Mouse (Mus musculus) CH12.LX (cell line): ENCODE measurements at regions not wholly inside any gene's neighbourhood (a gene's known extent, or its start where the extent isn't known, plus 50 kb on each side); places are given as distances from the start of the nearest gene placed in this dataset.

Experiments used
- CHD2 ChIP-seq: IDR thresholded peaks from 2 replicates; pipeline ENCODE4 v1.6.1; 2011; ENCODE audit warnings: low read length, improper control_type of control experiment
- CTCF ChIP-seq, 2 experiments: IDR thresholded peaks in 1 of 2; conservative IDR thresholded peaks in 1 of 2; 2 replicates each; pipeline ENCODE4 v1.5.1; 2011 to 2012; ENCODE audit warnings: low read depth in 2 of 2, low read length in 2 of 2, improper control_type of control experiment in 1 of 2, inconsistent platforms in 1 of 2, mild to moderate bottlenecking in 1 of 2, moderate library complexity in 1 of 2
- E2F4 ChIP-seq: IDR thresholded peaks from 2 replicates; pipeline ENCODE4 v1.6.1; 2011; ENCODE audit warnings: low read depth, low read length, improper control_type of control experiment; ENCODE audit not compliant: insufficient replicate concordance
- ELF1 ChIP-seq: IDR thresholded peaks from 2 replicates; pipeline ENCODE4 v1.6.1; 2014; ENCODE audit warnings: low read depth, mild to moderate bottlenecking, inconsistent platforms, low read length, improper control_type of control experiment
- HCFC1 ChIP-seq: IDR thresholded peaks from 2 replicates; pipeline ENCODE4 v1.6.1; 2012; ENCODE audit warnings: low read depth, mild to moderate bottlenecking, inconsistent platforms, low read length, improper control_type of control experiment
- NRF1 ChIP-seq: IDR thresholded peaks from 2 replicates; pipeline ENCODE4 v1.6.1; 2014; ENCODE audit warnings: low read depth, mild to moderate bottlenecking, inconsistent platforms, low read length, improper control_type of control experiment, moderate library complexity
- POLR2A ChIP-seq: IDR thresholded peaks from 2 replicates; pipeline ENCODE4 v1.6.1; 2011; ENCODE audit warnings: low read depth, mild to moderate bottlenecking, improper control_type of control experiment, low read length
- POLR2AphosphoS2 ChIP-seq: IDR thresholded peaks from 2 replicates; pipeline ENCODE4 v1.6.1; 2011; ENCODE audit warnings: low read depth, low read length, improper control_type of control experiment
- SMC3 ChIP-seq: IDR thresholded peaks from 2 replicates; pipeline ENCODE4 v1.6.1; 2011; ENCODE audit warnings: low read depth, low read length, improper control_type of control experiment
- TCF12 ChIP-seq: IDR thresholded peaks from 2 replicates; pipeline ENCODE4 v1.6.1; 2014; ENCODE audit warnings: low read depth, mild to moderate bottlenecking, inconsistent platforms, low read length, improper control_type of control experiment
- USF2 ChIP-seq: conservative IDR thresholded peaks from 2 replicates; pipeline ENCODE4 v1.6.1; 2011; ENCODE audit warnings: low read depth, low read length, improper control_type of control experiment
- ZMIZ1 ChIP-seq: IDR thresholded peaks from 2 replicates; pipeline ENCODE4 v1.6.1; 2012; ENCODE audit warnings: low read depth, mild to moderate bottlenecking, inconsistent platforms, low read length, improper control_type of control experiment

DNA sequence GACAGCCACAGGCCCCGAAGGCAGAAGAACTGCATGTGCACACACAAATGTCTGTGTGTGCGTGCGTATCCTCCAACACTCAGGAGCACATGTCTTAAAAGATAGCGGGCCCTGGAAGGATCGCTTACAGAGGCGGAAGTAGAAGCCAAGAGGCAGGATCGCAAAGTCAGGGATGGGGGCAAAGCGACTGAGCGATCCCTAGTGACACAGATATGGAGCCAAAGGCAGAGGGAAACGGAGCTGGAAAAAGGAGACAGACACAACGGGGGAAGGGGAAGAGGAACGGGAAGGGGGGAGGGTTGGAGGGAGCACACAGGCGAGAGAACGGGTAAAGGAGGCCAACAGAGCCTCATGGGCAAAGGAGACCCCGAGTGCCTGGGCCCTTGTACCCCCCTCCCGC lies 129.8 kb upstream of the Lhx5 start:
- no peak for TF ChIP-seq ELF1
- TF ChIP-seq CHD2: no peak
- TF ChIP-seq USF2: no peak
- no peak for TF ChIP-seq CTCF (conservative IDR thresholded peaks at IDR 0.05 in 1 of 2, IDR thresholded peaks at IDR 0.05 in 1 of 2; ENCODE audit: low read depth in 2 of 2, low read length in 2 of 2)
- TF ChIP-seq SMC3: no peak
- no peak for TF ChIP-seq TCF12
- no peak for TF ChIP-seq HCFC1
- TF ChIP-seq NRF1: no peak
- no peak for TF ChIP-seq ZMIZ1
- TF ChIP-seq POLR2A: no peak
- no peak for TF ChIP-seq E2F4
- TF ChIP-seq POLR2AphosphoS2: no peak
